Mouse (Mus musculus): Measurements from ENCODE around the gene Slc34a2. TPM values are rescaled to one million over a fixed set of nuclear protein-coding genes. Genes with fewer than 3 reads are reported as not detected.

Slc34a2 gene
- polyA plus RNA-seq, 1 experiment from 2014 or later, result 0.06 TPM

- no peaks in the 10 kb centered on the region for H3K9me3 ChIP-seq (replicated peaks)
- WGBS, result 58% methylated on average over 3 of the region's 3 CpGs
Measured at GRCm38 (mm10) chr5:53119689-53120088, 81.8 kb downstream of the Slc34a2 start.

More at GRCm38 (mm10) chr5:53119689-53120088, 81.8 kb downstream of the Slc34a2 start:
- no peaks in the 10 kb centered on the region for H3K36me3 ChIP-seq
- H3K27me3 ChIP-seq, result no peaks in the 10 kb centered on the region
- 0 out of 2 replicates have a peak, but pooled peaks cover 4% of the 10 kb centered on the region for H3K4me1 ChIP-seq
- no peak overlapping the region for H3K27ac ChIP-seq
- no peak for ATAC-seq (ENCODE audit: low FRiP score)
- H3K4me3 ChIP-seq, result no peak overlapping the region
- H3K4me2 ChIP-seq (replicated peaks), result no peak overlapping the region
- H3K9ac ChIP-seq, result no peak overlapping the region

Other genes starting within 250 kb of the Slc34a2 start
- 119 and 127 TPM in 2 replicates for gene Anapc4, start 204.1 kb upstream of the Slc34a2 start, polyA plus RNA-seq (2016; fragmentation: Nextera tagmentation; extraction: Ambion mirVana)
- gene Sel1l3, start 175.8 kb downstream of the Slc34a2 start, polyA plus RNA-seq (2016; fragmentation: Nextera tagmentation; extraction: Ambion mirVana), result 4.8 and 5.1 TPM in 2 replicates
- 62.9 and 63.0 TPM in 2 replicates for gene Smim20, start 229.0 kb downstream of the Slc34a2 start, polyA plus RNA-seq (2016; fragmentation: Nextera tagmentation; extraction: Ambion mirVana)